10 mouse cellular contexts compared by ENCODE assay signal in the genomic region with DNA sequence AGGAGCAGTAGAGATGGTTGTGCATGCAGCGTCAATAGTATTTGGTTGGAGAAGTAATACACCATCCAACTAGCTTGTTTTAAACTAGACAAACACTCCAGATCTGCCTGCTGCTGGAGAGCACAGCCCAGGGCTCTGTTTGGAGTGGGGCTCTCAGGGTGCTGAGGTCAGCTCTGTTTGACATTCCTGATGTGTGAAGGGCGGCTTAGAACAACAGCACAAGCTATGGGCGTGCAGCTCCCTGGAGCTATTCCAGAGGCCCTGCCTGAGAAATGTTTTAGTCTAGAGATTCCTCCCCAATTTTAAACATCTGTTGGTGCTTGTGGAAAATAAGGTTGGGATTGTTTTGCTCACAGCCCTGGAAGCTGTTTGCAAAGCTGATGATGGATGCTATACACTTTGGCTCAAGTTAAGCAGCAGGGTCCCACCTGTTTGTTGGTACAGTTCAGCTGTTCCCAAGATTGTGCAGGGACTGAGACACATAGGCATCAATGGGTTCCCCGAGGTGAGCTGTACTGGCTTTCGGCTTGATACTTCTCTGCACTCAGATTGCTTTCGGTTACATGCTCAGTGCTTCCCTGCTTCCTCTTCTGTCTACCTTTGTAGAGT. TPM values are rescaled to one million over a fixed set of nuclear protein-coding genes. Genes with fewer than 3 reads are reported as not detected.
DNase-seq lines count a peak whose midpoint lies in the region; ATAC-seq and TF ChIP-seq lines count a peak whose summit lies in the region.
"Had no signal": no experiment of that assay in that cellular context is flagged by ENCODE, and none has a peak within 500 bp of the region (broad histone marks: within the 10 kb centered on the region; RNA-seq: fewer than 3 reads in every experiment).

No protein-coding gene starts in this region.

- H3K4me3 ChIP-seq in kidney, embryonic 15.5 days (replicated peaks): no peak overlapping the region
- no peak overlapping the region for H3K4me3 ChIP-seq in macrophage (ENCODE audit: inconsistent target)
- no peak overlapping the region for H3K4me3 ChIP-seq in cerebellum, adult 2 months (replicated peaks; ENCODE audit: insufficient read depth, low read depth, low read length)
- H3K4me3 ChIP-seq: midbrain, embryonic 12.5 days had no signal

- H3K4me1 ChIP-seq in kidney, embryonic 15.5 days: peaks cover 27% of the 10 kb centered on the region
- no peaks in the 10 kb centered on the region for H3K4me1 ChIP-seq in cerebellum, adult 2 months (ENCODE audit: control insufficient read depth, insufficient read depth, low read length)
- H3K4me1 ChIP-seq: midbrain, embryonic 12.5 days had no signal

- no peaks in the 10 kb centered on the region for H3K9me3 ChIP-seq in kidney, embryonic 15.5 days (replicated peaks)
- H3K9me3 ChIP-seq: midbrain, embryonic 12.5 days had no signal

- H3K9ac ChIP-seq in kidney, embryonic 15.5 days: no peak overlapping the region
- H3K9ac ChIP-seq: midbrain, embryonic 12.5 days had no signal

- H3K4me2 ChIP-seq in kidney, embryonic 15.5 days: no peak overlapping the region
- H3K4me2 ChIP-seq: midbrain, embryonic 12.5 days had no signal

- 0 out of 2 replicates have a peak, but pooled peaks cover 3% of the 10 kb centered on the region for H3K27me3 ChIP-seq in kidney, embryonic 15.5 days
- H3K27me3 ChIP-seq in cerebellum, adult 2 months (ENCODE audit: control insufficient read depth, insufficient read depth, low read length): no peaks in the 10 kb centered on the region
- H3K27me3 ChIP-seq: midbrain, embryonic 12.5 days had no signal

- H3K36me3 ChIP-seq in kidney, embryonic 15.5 days: no peaks in the 10 kb centered on the region
- no peaks in the 10 kb centered on the region for H3K36me3 ChIP-seq in macrophage (ENCODE audit: inconsistent target)
- H3K36me3 ChIP-seq: midbrain, embryonic 12.5 days had no signal

- WGBS in kidney, embryonic 15.5 days: 52% methylated on average over 6 of the region's 6 CpGs
- WGBS in macrophage (ENCODE audit: missing documents): 79% methylated on average over 6 of the region's 6 CpGs
- WGBS in cerebellum, adult 2 months: 72% methylated on average over 6 of the region's 6 CpGs

- H3K79me2 ChIP-seq in macrophage (ENCODE audit: inconsistent target): no peaks in the 10 kb centered on the region

- ATAC-seq in kidney, embryonic 15.5 days (replicated peaks; ENCODE audit: low FRiP score): peak; percentile 88
- no peak for ATAC-seq in megakaryocyte-erythroid progenitor cell, adult 5-6 weeks (replicated peaks; ENCODE audit: low FRiP score, low TSS enrichment, poor library complexity, severe bottlenecking)

- TF ChIP-seq CTCF in cerebellum, adult 2 months (IDR thresholded peaks at IDR 0.05; ENCODE audit: borderline replicate concordance, insufficient read depth, low read depth, low read length): no peak

- peak overlapping the region; percentile 71 for H3K27ac ChIP-seq in kidney, embryonic 15.5 days
- H3K27ac ChIP-seq in macrophage: peak overlapping the region; percentile 94
- H3K27ac ChIP-seq in cerebellum, adult 2 months (ENCODE audit: insufficient read depth, low read length): no peak overlapping the region
- H3K27ac ChIP-seq: midbrain, embryonic 12.5 days had no signal

- DNase-seq in heart, adult 11 months: peak; percentile 95
- no peak for DNase-seq in heart, adult 8-10 months (ENCODE audit: low spot score)
- DNase-seq in fibroblast of lung, adult 2 months (ENCODE audit: low read depth): peak; percentile 80
- no peak for DNase-seq in adrenal gland, postnatal 14 days
- DNase-seq in cerebellum, adult 2 months: no peak

- TF ChIP-seq POLR2A in cerebellum, adult 2 months (IDR thresholded peaks at IDR 0.05; ENCODE audit: borderline replicate concordance, insufficient read depth, low read length): no peak

RNA-seq across cellular contexts. Expression of a gene that starts 35.4 kb away (rescaled TPM):
- total RNA-seq in heart, adult 8-10 months (2022): under 1 TPM; 0.16 to 0.34 (median 0.18) TPM
- 0.08 and 0.12 TPM in 2 replicates for polyA plus RNA-seq in kidney, embryonic 15.5 days (2015; fragmentation: Nextera tagmentation; extraction: Ambion mirVana)
- total RNA-seq in macrophage (2018; cell fraction: chromatin; rRNA removed): not detected
- not detected for total RNA-seq in macrophage (2018; cell fraction: cytosol; rRNA removed)
- total RNA-seq in macrophage (2018; cell fraction: nucleus; rRNA removed): under 1 TPM in 1 of 26 experiments, not detected in 25; 0.25 TPM
- polyA plus RNA-seq in macrophage (2018): not detected in 3 replicates
- not detected in 2 replicates for total RNA-seq in megakaryocyte-erythroid progenitor cell, adult 5-6 weeks (2014; fragmentation: Nextera tagmentation)
- total RNA-seq in megakaryocyte-erythroid progenitor cell, adult 5-6 weeks (2017): not detected in 2 replicates
- total RNA-seq in adrenal gland, postnatal 14 days (2021): not detected in 2 replicates
- polyA plus RNA-seq in cerebellum, adult 2 months (2012; rRNA removed): not detected in 2 replicates
- polyA plus RNA-seq: cortical plate, adult 2 months; midbrain, embryonic 12.5 days had no signal

Comparison
In these comparisons a context has a peak if more than half of its experiments do, and no peak if none do; other contexts are left out.
1. DNase-seq: peak in heart, adult 11 months (single experiment) and fibroblast of lung, adult 2 months (single experiment); none in heart, adult 8-10 months (single experiment), adrenal gland, postnatal 14 days (single experiment) and cerebellum, adult 2 months (0 of 2).